ENCODE assay signal across 10 mouse cellular contexts in the genomic region with DNA sequence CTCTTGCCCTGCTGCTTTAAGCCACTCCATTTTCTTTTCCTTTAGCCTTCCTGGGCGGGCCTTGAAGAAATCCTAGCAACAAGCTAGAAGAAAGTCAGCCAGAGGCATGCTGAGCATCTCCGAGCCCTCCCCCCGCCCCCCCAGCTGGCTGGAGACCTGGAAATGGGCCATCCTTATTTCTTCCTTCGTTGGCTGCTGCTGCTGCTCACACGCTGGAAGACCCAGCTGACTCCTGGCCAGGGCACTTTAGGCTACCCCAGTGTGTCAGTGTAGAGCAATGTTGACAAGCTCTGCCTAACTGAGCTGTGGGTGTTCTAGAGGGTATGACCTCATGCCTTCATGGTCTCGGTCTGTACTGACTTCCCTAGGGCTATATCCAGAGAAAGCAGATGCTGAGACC. TPM values are rescaled to one million over a fixed set of nuclear protein-coding genes. Genes with fewer than 3 reads are reported as not detected.
DNase-seq lines count a peak whose midpoint lies in the region; ATAC-seq lines count a peak whose summit lies in the region.
"Had no signal": no experiment of that assay in that cellular context is flagged by ENCODE, and none has a peak within 500 bp of the region (broad histone marks: within the 10 kb centered on the region; RNA-seq: fewer than 3 reads in every experiment).

No protein-coding gene starts in this region.

- H3K27me3 ChIP-seq in hindbrain, embryonic 13.5 days = 0 out of 2 replicates have a peak, but pooled peaks cover 7% of the 10 kb centered on the region
- H3K27me3 ChIP-seq in hindbrain, embryonic 12.5 days = no peaks in the 10 kb centered on the region
- no peaks in the 10 kb centered on the region for H3K27me3 ChIP-seq in intestine, embryonic 16.5 days (replicated peaks; ENCODE audit: control insufficient read depth, insufficient read depth, low read length)
- H3K27me3 ChIP-seq: forebrain, embryonic 12.5 days had no signal

- H3K4me2 ChIP-seq in hindbrain, embryonic 13.5 days = no peak overlapping the region
- no peak overlapping the region for H3K4me2 ChIP-seq in hindbrain, embryonic 12.5 days (replicated peaks)
- H3K4me2 ChIP-seq in intestine, embryonic 16.5 days (ENCODE audit: low read depth, low read length) = no peak overlapping the region
- H3K4me2 ChIP-seq: forebrain, embryonic 12.5 days had no signal

- peaks cover 11% of the 10 kb centered on the region for H3K4me1 ChIP-seq in hindbrain, embryonic 13.5 days (replicated peaks)
- no peaks in the 10 kb centered on the region for H3K4me1 ChIP-seq in hindbrain, embryonic 12.5 days
- no peaks in the 10 kb centered on the region for H3K4me1 ChIP-seq in intestine, embryonic 16.5 days (ENCODE audit: control insufficient read depth, insufficient read depth, low read length)
- H3K4me1 ChIP-seq: forebrain, embryonic 12.5 days had no signal

- H3K4me3 ChIP-seq in hindbrain, embryonic 13.5 days = no peak overlapping the region
- H3K4me3 ChIP-seq in hindbrain, embryonic 12.5 days = no peak overlapping the region
- no peak overlapping the region for H3K4me3 ChIP-seq in intestine, embryonic 16.5 days (ENCODE audit: low read length)
- H3K4me3 ChIP-seq: forebrain, embryonic 12.5 days had no signal

- peak; percentile 35 for DNase-seq in urinary bladder, postnatal 14 days (ENCODE audit: low spot score)
- DNase-seq in urinary bladder, postnatal 25 days (ENCODE audit: low spot score) = no peak
- no peak for DNase-seq in thymus, postnatal 4 days
- no peak for DNase-seq in cerebellum, adult 9-11 months
- no peak for DNase-seq in adrenal gland, postnatal 25 days

- H3K9ac ChIP-seq in hindbrain, embryonic 13.5 days = no peak overlapping the region
- H3K9ac ChIP-seq in hindbrain, embryonic 12.5 days = no peak overlapping the region
- no peak overlapping the region for H3K9ac ChIP-seq in intestine, embryonic 16.5 days (ENCODE audit: low read depth, low read length)
- H3K9ac ChIP-seq: forebrain, embryonic 12.5 days; liver, embryonic 14.5 days had no signal

- no peak overlapping the region for H3K27ac ChIP-seq in hindbrain, embryonic 13.5 days
- H3K27ac ChIP-seq in hindbrain, embryonic 12.5 days = no peak overlapping the region
- H3K27ac ChIP-seq in intestine, embryonic 16.5 days (ENCODE audit: low read length) = peak overlapping the region; percentile 31; the same call in 1 of the 2 replicates
- H3K27ac ChIP-seq: forebrain, embryonic 12.5 days; liver, embryonic 14.5 days had no signal

- H3K9me3 ChIP-seq in hindbrain, embryonic 13.5 days = no peaks in the 10 kb centered on the region
- no peaks in the 10 kb centered on the region for H3K9me3 ChIP-seq in hindbrain, embryonic 12.5 days (replicated peaks)
- H3K9me3 ChIP-seq in intestine, embryonic 16.5 days (ENCODE audit: control insufficient read depth, low read length) = no peaks in the 10 kb centered on the region
- H3K9me3 ChIP-seq: forebrain, embryonic 12.5 days had no signal

- WGBS in hindbrain, embryonic 13.5 days = 48% methylated on average over 6 of the region's 6 CpGs
- WGBS in hindbrain, embryonic 12.5 days = 53% methylated on average over 6 of the region's 6 CpGs
- 42% methylated on average over 6 of the region's 6 CpGs for WGBS in intestine, embryonic 16.5 days

- no peaks in the 10 kb centered on the region for H3K36me3 ChIP-seq in hindbrain, embryonic 13.5 days
- no peaks in the 10 kb centered on the region for H3K36me3 ChIP-seq in hindbrain, embryonic 12.5 days
- H3K36me3 ChIP-seq in intestine, embryonic 16.5 days (ENCODE audit: control insufficient read depth, insufficient read depth, low read length) = no peaks in the 10 kb centered on the region
- H3K36me3 ChIP-seq: forebrain, embryonic 12.5 days had no signal

- peak; percentile 54; the same call in 1 of the 2 replicates for ATAC-seq in hindbrain, embryonic 13.5 days (ENCODE audit: low FRiP score)
- ATAC-seq in hindbrain, embryonic 12.5 days (ENCODE audit: low FRiP score) = no peak
- ATAC-seq in intestine, embryonic 16.5 days = 0 out of 2 replicates have a peak, but pooled peaks have one; percentile 52

RNA-seq across cellular contexts. Expression of a gene that starts 13.1 kb away (rescaled TPM):
- 0.41 and 0.97 TPM in 2 replicates for polyA plus RNA-seq in hindbrain, embryonic 13.5 days (2015; fragmentation: Nextera tagmentation; extraction: Ambion mirVana)
- 0.18 and 0.40 TPM in 2 replicates for polyA plus RNA-seq in hindbrain, embryonic 12.5 days (2016; fragmentation: Nextera tagmentation; extraction: Ambion mirVana)
- 0.27 and 0.38 TPM in 2 replicates for polyA plus RNA-seq in intestine, embryonic 16.5 days (2015; fragmentation: Nextera tagmentation; extraction: Ambion mirVana)
- total RNA-seq in adrenal gland, postnatal 25 days (2021) = 3.0 and 4.6 TPM in 2 replicates
